Mouse (Mus musculus) embryonic facial prominence, embryonic 13.5 days (tissue): ENCODE results near the gene Spire2. TPM values are rescaled to one million over a fixed set of nuclear protein-coding genes. Genes with fewer than 3 reads are reported as not detected.

Experiments
- polyA plus RNA-seq: library from polyadenylated mRNA; unstranded; fragments of >200 nt; fragmentation: Nextera tagmentation; extraction: Ambion mirVana; gene quantifications from 2 replicates; pipeline ENCODE4 v1.2.1, GENCODE M21; 2015

The Spire2 gene
- polyA plus RNA-seq, 1 experiment from 2014 or later = 1.9 TPM

Other genes starting within 250 kb of the Spire2 start
- gene Rpl13, start 230.4 kb upstream of the Spire2 start, polyA plus RNA-seq = 1,270 and 1,597 TPM in 2 replicates
- gene Cpne7, start 215.3 kb upstream of the Spire2 start, polyA plus RNA-seq = 1.6 and 2.6 TPM in 2 replicates
- gene Sult5a1, start 174.4 kb upstream of the Spire2 start, polyA plus RNA-seq = 29.4 and 37.6 TPM in 2 replicates
- 2.4 and 4.1 TPM in 2 replicates for gene Dpep1, start 146.5 kb upstream of the Spire2 start, polyA plus RNA-seq
- gene Chmp1a, start 120.0 kb upstream of the Spire2 start, polyA plus RNA-seq = 153 and 164 TPM in 2 replicates
- 5.8 and 5.9 TPM in 2 replicates for gene Spata33, start 119.9 kb upstream of the Spire2 start, polyA plus RNA-seq
- 39.5 and 44.3 TPM in 2 replicates for gene Cdk10, start 107.9 kb upstream of the Spire2 start, polyA plus RNA-seq
- 4.6 and 5.1 TPM in 2 replicates for gene Spata2l, start 96.5 kb upstream of the Spire2 start, polyA plus RNA-seq
- 27.0 and 29.3 TPM in 2 replicates for gene Zfp276, start 78.5 kb upstream of the Spire2 start, polyA plus RNA-seq
- 32.6 and 33.3 TPM in 2 replicates for gene Vps9d1, start 78.4 kb upstream of the Spire2 start, polyA plus RNA-seq
- gene Fanca, start 14.1 kb upstream of the Spire2 start, polyA plus RNA-seq = 27.2 and 28.8 TPM in 2 replicates
- 148 and 162 TPM in 2 replicates for gene Tcf25, start 41.0 kb downstream of the Spire2 start, polyA plus RNA-seq
- gene Mc1r, start 74.4 kb downstream of the Spire2 start, polyA plus RNA-seq = 0.14 and 0.17 TPM in 2 replicates
- gene Tubb3, start 78.7 kb downstream of the Spire2 start, polyA plus RNA-seq = 40.1 and 47.9 TPM in 2 replicates
- gene Def8, start 90.8 kb downstream of the Spire2 start, polyA plus RNA-seq = 38.3 and 43.2 TPM in 2 replicates
- 52.8 and 54.4 TPM in 2 replicates for gene Afg3l1, start 145.2 kb downstream of the Spire2 start, polyA plus RNA-seq
- 5.3 and 6.0 TPM in 2 replicates for gene Dbndd1, start 182.8 kb downstream of the Spire2 start, polyA plus RNA-seq
- 36.5 and 38.5 TPM in 2 replicates for gene Gas8, start 186.1 kb downstream of the Spire2 start, polyA plus RNA-seq